Mouse (Mus musculus) lung, embryonic 14.5 days (tissue): ENCODE data around the gene Rab3gap2. TPM values are rescaled to one million over a fixed set of nuclear protein-coding genes. Genes with fewer than 3 reads are reported as not detected.

Experiments
- ATAC-seq: fragments of 200-750 bp; cut with Nextera tagmentation; 2 replicates; pipeline ENCODE4 v1.8.0; 2017; ENCODE audit warnings: mild to moderate bottlenecking, moderate TSS enrichment, moderate library complexity; ENCODE audit not compliant: insufficient read depth
- DNase-seq: peaks from one replicate; pipeline ENCODE4 v3.0.0-alpha.2; 2015
- H3K27ac ChIP-seq: fragments of 300-500 bp; sonication (generic); 2 replicates; pipeline ENCODE4 v1.5.1; 2014; ENCODE audit warnings: low read depth, mild to moderate bottlenecking, moderate library complexity
- H3K27me3 ChIP-seq: fragments of 300-500 bp; sonication (generic); 2 replicates; pipeline ENCODE4 v1.6.1; 2014; ENCODE audit warnings: low read length, control low read depth; ENCODE audit not compliant: insufficient read depth
- H3K36me3 ChIP-seq: fragments of 300-500 bp; sonication (generic); 2 replicates; pipeline ENCODE4 v1.6.1; 2014; ENCODE audit warnings: control low read depth; ENCODE audit not compliant: insufficient read depth
- H3K4me1 ChIP-seq: fragments of 300-500 bp; sonication (generic); 2 replicates; pipeline ENCODE4 v1.6.1; 2014; ENCODE audit warnings: antibody characterized with exemption, control low read depth; ENCODE audit not compliant: insufficient read depth
- H3K4me2 ChIP-seq: fragments of 300-500 bp; sonication (generic); 2 replicates; pipeline ENCODE4 v1.6.1; 2014; ENCODE audit warnings: mild to moderate bottlenecking
- H3K4me3 ChIP-seq: fragments of 300-500 bp; sonication (generic); 2 replicates; pipeline ENCODE4 v1.5.1; 2014; ENCODE audit warnings: low read depth, low read length
- H3K9ac ChIP-seq: fragments of 300-500 bp; sonication (generic); 2 replicates; pipeline ENCODE4 v1.6.1; 2014
- H3K9me3 ChIP-seq: fragments of 300-500 bp; sonication (generic); 2 replicates; pipeline ENCODE4 v1.6.1; 2016; ENCODE audit warnings: low read depth, low read length, control low read depth
- CTCF ChIP-seq: IDR thresholded peaks from 2 replicates; pipeline ENCODE4 v1.5.1; 2016; ENCODE audit warnings: antibody characterized with exemption, low read depth
- WGBS: fragments of 180-500 bp; shearing (Covaris S2); extraction: QIAGEN DNeasy Blood & Tissue Kit; methylation state at CpG from one replicate; pipeline ENCODE4 v1.1.7; 2014; 5-methylcytosine and 5-hydroxymethylcytosine counted together
- polyA plus RNA-seq: library from polyadenylated mRNA; unstranded; fragments of >200 nt; fragmentation: Nextera tagmentation; extraction: Ambion mirVana; gene quantifications from 2 replicates; pipeline ENCODE4 v1.2.1, GENCODE M21; 2014

The Rab3gap2 gene
- polyA plus RNA-seq, 1 experiment from 2014 or later: 21.9 TPM

GRCm38 (mm10) chr1:185226889-185227288, 23.0 kb downstream of the Rab3gap2 start:
- DNase-seq (peak; percentile 13), ATAC-seq (no peak)
- H3K9ac ChIP-seq: no peak overlapping the region
- no peak overlapping the region for H3K4me3 ChIP-seq
- no peak overlapping the region for H3K4me2 ChIP-seq
- peaks cover 30% of the 10 kb centered on the region for H3K36me3 ChIP-seq
- TF ChIP-seq CTCF: no peak
- H3K27me3 ChIP-seq: no peaks in the 10 kb centered on the region
- 82% methylated on average over 6 of the region's 6 CpGs for WGBS
- H3K9me3 ChIP-seq: no peaks in the 10 kb centered on the region
- peaks cover 7% of the 10 kb centered on the region; the same call in 1 of the 2 replicates for H3K4me1 ChIP-seq
- no peak overlapping the region for H3K27ac ChIP-seq

GRCm38 (mm10) chr1:185227766-185228165, 23.8 kb downstream of the Rab3gap2 start:
- Histone ChIP-seq H3K4me1 (peaks cover 7% of the 10 kb centered on the region; the same call in 1 of the 2 replicates), H3K9me3 (no peaks in the 10 kb centered on the region), H3K4me3 (no peak overlapping the region), H3K4me2 (no peak overlapping the region), H3K27ac (no peak overlapping the region), H3K36me3 (peaks cover 23% of the 10 kb centered on the region), H3K27me3 (no peaks in the 10 kb centered on the region), H3K9ac (no peak overlapping the region)
- no peak for ATAC-seq
- no peak for DNase-seq
- 71% methylated on average over 7 of the region's 7 CpGs for WGBS
- TF ChIP-seq CTCF: no peak

GRCm38 (mm10) chr1:185229406-185230201, 25.7 kb downstream of the Rab3gap2 start:
- peak; percentile 42 for DNase-seq
- Histone ChIP-seq H3K27me3 (no peaks in the 10 kb centered on the region), H3K4me2 (no peak overlapping the region), H3K36me3 (peaks cover 16% of the 10 kb centered on the region), H3K4me1 (peaks cover 7% of the 10 kb centered on the region; the same call in 1 of the 2 replicates), H3K4me3 (no peak overlapping the region), H3K9ac (no peak overlapping the region), H3K9me3 (no peaks in the 10 kb centered on the region), H3K27ac (peak overlapping the region; percentile 50; the same call in 1 of the 2 replicates)
- 27% methylated on average over 7 of the region's 7 CpGs for WGBS
- peak; percentile 69 for ATAC-seq
- TF ChIP-seq CTCF: no peak

- H3K4me1 ChIP-seq: no peaks in the 10 kb centered on the region
- ATAC-seq: no peak
- H3K27me3 ChIP-seq: no peaks in the 10 kb centered on the region
- H3K4me2 ChIP-seq: no peak overlapping the region
- DNase-seq: no peak
- H3K9me3 ChIP-seq: no peaks in the 10 kb centered on the region
- no peak overlapping the region for H3K27ac ChIP-seq
- no peak for TF ChIP-seq CTCF
- WGBS: 82% methylated on average over 5 of the region's 5 CpGs
- no peak overlapping the region for H3K9ac ChIP-seq
- no peak overlapping the region for H3K4me3 ChIP-seq
- peaks cover 47% of the 10 kb centered on the region for H3K36me3 ChIP-seq
Observed at GRCm38 (mm10) chr1:185235837-185236236, 31.9 kb downstream of the Rab3gap2 start.

GRCm38 (mm10) chr1:185236530-185236929, 32.6 kb downstream of the Rab3gap2 start:
- Histone ChIP-seq H3K4me2 (no peak overlapping the region), H3K36me3 (peaks cover 54% of the 10 kb centered on the region), H3K27me3 (no peaks in the 10 kb centered on the region), H3K4me1 (no peaks in the 10 kb centered on the region), H3K9ac (no peak overlapping the region), H3K9me3 (no peaks in the 10 kb centered on the region), H3K27ac (no peak overlapping the region), H3K4me3 (no peak overlapping the region)
- ATAC-seq (no peak), DNase-seq (peak; percentile 26)
- 79% methylated on average over 4 of the region's 4 CpGs for whole genome bisulfite sequencing
- TF ChIP-seq CTCF: peak; percentile 32; the same call in 1 of the 2 replicates

- WGBS: 82% methylated on average over 8 of the region's 8 CpGs
- Histone ChIP-seq H3K27me3 (no peaks in the 10 kb centered on the region), H3K4me2 (no peak overlapping the region), H3K4me1 (no peaks in the 10 kb centered on the region), H3K9ac (no peak overlapping the region), H3K4me3 (no peak overlapping the region), H3K9me3 (no peaks in the 10 kb centered on the region), H3K27ac (no peak overlapping the region), H3K36me3 (peaks cover 64% of the 10 kb centered on the region)
- TF ChIP-seq CTCF: no peak
- DNase-seq: no peak
- ATAC-seq: no peak
Observed at GRCm38 (mm10) chr1:185243013-185243412, 39.1 kb downstream of the Rab3gap2 start.

GRCm38 (mm10) chr1:185245456-185245855, 41.5 kb downstream of the Rab3gap2 start:
- no peaks in the 10 kb centered on the region for H3K9me3 ChIP-seq
- DNase-seq (no peak), ATAC-seq (no peak)
- peaks cover 58% of the 10 kb centered on the region for H3K36me3 ChIP-seq
- no peak overlapping the region for H3K4me2 ChIP-seq
- WGBS: 67% methylated on average over 7 of the region's 7 CpGs
- no peaks in the 10 kb centered on the region for H3K4me1 ChIP-seq
- H3K27ac ChIP-seq: no peak overlapping the region
- H3K4me3 ChIP-seq: no peak overlapping the region
- H3K27me3 ChIP-seq: no peaks in the 10 kb centered on the region
- H3K9ac ChIP-seq: no peak overlapping the region
- TF ChIP-seq CTCF: no peak
